Mouse (Mus musculus): ENCODE measurements around the gene Gm20388. TPM values are rescaled to one million over a fixed set of nuclear protein-coding genes. Genes with fewer than 3 reads are reported as not detected.

Gm20388 gene
- polyA plus RNA-seq, 1 experiment: 18.7 TPM

- 67% methylated on average over 7 of the region's 7 CpGs for WGBS
- H3K4me1 ChIP-seq (ENCODE audit: control insufficient read depth, insufficient read depth, low read length): no peaks in the 10 kb centered on the region
- DNase-seq: no peak
- no peak overlapping the region for H3K4me3 ChIP-seq (replicated peaks; ENCODE audit: insufficient read depth, low read depth, low read length)
- no peak for TF ChIP-seq POLR2A (IDR thresholded peaks at IDR 0.05; ENCODE audit: borderline replicate concordance, insufficient read depth, low read length)
- TF ChIP-seq CTCF (IDR thresholded peaks at IDR 0.05; ENCODE audit: borderline replicate concordance, insufficient read depth, low read depth, low read length): no peak
- H3K27me3 ChIP-seq (ENCODE audit: control insufficient read depth, insufficient read depth, low read length): no peaks in the 10 kb centered on the region; the same call in 1 of the 2 replicates
- no peak overlapping the region for H3K27ac ChIP-seq (ENCODE audit: insufficient read depth, low read length)
These were observed 1338.2 kb downstream of the Gm20388 start for GRCm38 (mm10) chr8:121248823-121249222.

GRCm38 (mm10) chr8:121249433-121249832 lies 1338.8 kb downstream of the Gm20388 start:
- 93% methylated on average over 1 of the region's 1 CpGs for WGBS
- Histone ChIP-seq H3K4me3 (replicated peaks; ENCODE audit: insufficient read depth, low read depth, low read length) (no peak overlapping the region), H3K27ac (ENCODE audit: insufficient read depth, low read length) (no peak overlapping the region), H3K27me3 (ENCODE audit: control insufficient read depth, insufficient read depth, low read length) (no peaks in the 10 kb centered on the region; the same call in 1 of the 2 replicates), H3K4me1 (ENCODE audit: control insufficient read depth, insufficient read depth, low read length) (no peaks in the 10 kb centered on the region)
- DNase-seq: no peak
- no peak for TF ChIP-seq CTCF (IDR thresholded peaks at IDR 0.05; ENCODE audit: borderline replicate concordance, insufficient read depth, low read depth, low read length)
- no peak for TF ChIP-seq POLR2A (IDR thresholded peaks at IDR 0.05; ENCODE audit: borderline replicate concordance, insufficient read depth, low read length)

GRCm38 (mm10) chr8:121251089-121251488 lies 1340.4 kb downstream of the Gm20388 start:
- DNase-seq: no peak
- peaks cover 9% of the 10 kb centered on the region for H3K4me1 ChIP-seq (ENCODE audit: control insufficient read depth, insufficient read depth, low read length)
- 14% methylated on average over 11 of the region's 11 CpGs for WGBS

GRCm38 (mm10) chr8:121255727-121256265 lies 1345.2 kb downstream of the Gm20388 start:
- 12% methylated on average over 14 of the region's 14 CpGs for WGBS
- Histone ChIP-seq H3K27me3 (ENCODE audit: control insufficient read depth, insufficient read depth, low read length) (no peaks in the 10 kb centered on the region; the same call in 1 of the 2 replicates), H3K4me3 (replicated peaks; ENCODE audit: insufficient read depth, low read depth, low read length) (no peak overlapping the region), H3K4me1 (ENCODE audit: control insufficient read depth, insufficient read depth, low read length) (peaks cover 11% of the 10 kb centered on the region), H3K27ac (ENCODE audit: insufficient read depth, low read length) (no peak overlapping the region)
- no peak for TF ChIP-seq POLR2A (IDR thresholded peaks at IDR 0.05; ENCODE audit: borderline replicate concordance, insufficient read depth, low read length)
- no peak for TF ChIP-seq CTCF (IDR thresholded peaks at IDR 0.05; ENCODE audit: borderline replicate concordance, insufficient read depth, low read depth, low read length)
- peak in 1 of 2 experiments; percentile 18 for DNase-seq

More at GRCm38 (mm10) chr8:121251089-121251488, 1340.4 kb downstream of the Gm20388 start:
- no peak for TF ChIP-seq POLR2A (IDR thresholded peaks at IDR 0.05; ENCODE audit: borderline replicate concordance, insufficient read depth, low read length)
- no peak for TF ChIP-seq CTCF (IDR thresholded peaks at IDR 0.05; ENCODE audit: borderline replicate concordance, insufficient read depth, low read depth, low read length)
- no peak overlapping the region for H3K4me3 ChIP-seq (replicated peaks; ENCODE audit: insufficient read depth, low read depth, low read length)
- no peak overlapping the region for H3K27ac ChIP-seq (ENCODE audit: insufficient read depth, low read length)
- no peaks in the 10 kb centered on the region; the same call in 1 of the 2 replicates for H3K27me3 ChIP-seq (ENCODE audit: control insufficient read depth, insufficient read depth, low read length)

- 44% methylated on average over 21 of the region's 21 CpGs for WGBS
- no peak overlapping the region for H3K4me3 ChIP-seq (replicated peaks; ENCODE audit: insufficient read depth, low read depth, low read length)
- TF ChIP-seq POLR2A (IDR thresholded peaks at IDR 0.05; ENCODE audit: borderline replicate concordance, insufficient read depth, low read length) (no peak), CTCF (IDR thresholded peaks at IDR 0.05; ENCODE audit: borderline replicate concordance, insufficient read depth, low read depth, low read length) (no peak)
- H3K27me3 ChIP-seq (ENCODE audit: control insufficient read depth, insufficient read depth, low read length): no peaks in the 10 kb centered on the region; the same call in 1 of the 2 replicates
- DNase-seq: no peak
- H3K27ac ChIP-seq (ENCODE audit: insufficient read depth, low read length): no peak overlapping the region
- H3K4me1 ChIP-seq (ENCODE audit: control insufficient read depth, insufficient read depth, low read length): peaks cover 11% of the 10 kb centered on the region
These were observed 1347.6 kb downstream of the Gm20388 start for GRCm38 (mm10) chr8:121258126-121258792.

GRCm38 (mm10) chr8:121262728-121263389 lies 1352.2 kb downstream of the Gm20388 start:
- 60% methylated on average over 21 of the region's 21 CpGs for WGBS
- TF ChIP-seq CTCF (IDR thresholded peaks at IDR 0.05; ENCODE audit: borderline replicate concordance, insufficient read depth, low read depth, low read length): no peak
- no peak for TF ChIP-seq POLR2A (IDR thresholded peaks at IDR 0.05; ENCODE audit: borderline replicate concordance, insufficient read depth, low read length)
- Histone ChIP-seq H3K4me3 (replicated peaks; ENCODE audit: insufficient read depth, low read depth, low read length) (no peak overlapping the region), H3K4me1 (ENCODE audit: control insufficient read depth, insufficient read depth, low read length) (no peaks in the 10 kb centered on the region), H3K27me3 (ENCODE audit: control insufficient read depth, insufficient read depth, low read length) (no peaks in the 10 kb centered on the region; the same call in 1 of the 2 replicates), H3K27ac (ENCODE audit: insufficient read depth, low read length) (no peak overlapping the region)
- no peak for DNase-seq

GRCm38 (mm10) chr8:121263390-121263775 lies 1352.7 kb downstream of the Gm20388 start:
- TF ChIP-seq POLR2A (IDR thresholded peaks at IDR 0.05; ENCODE audit: borderline replicate concordance, insufficient read depth, low read length): no peak
- no peak for TF ChIP-seq CTCF (IDR thresholded peaks at IDR 0.05; ENCODE audit: borderline replicate concordance, insufficient read depth, low read depth, low read length)
- WGBS: 21% methylated on average over 14 of the region's 14 CpGs

More at GRCm38 (mm10) chr8:121263390-121263775, 1352.7 kb downstream of the Gm20388 start:
- no peak overlapping the region for H3K27ac ChIP-seq (ENCODE audit: insufficient read depth, low read length)
- no peaks in the 10 kb centered on the region for H3K4me1 ChIP-seq (ENCODE audit: control insufficient read depth, insufficient read depth, low read length)
- no peak overlapping the region for H3K4me3 ChIP-seq (replicated peaks; ENCODE audit: insufficient read depth, low read depth, low read length)
- DNase-seq: no peak
- H3K27me3 ChIP-seq (ENCODE audit: control insufficient read depth, insufficient read depth, low read length): no peaks in the 10 kb centered on the region; the same call in 1 of the 2 replicates
